Mouse (Mus musculus) erythroblast, embryonic 14.5 days (primary cell): ENCODE data around the gene Dtnb.

Source experiments
- GATA1 ChIP-seq: IDR thresholded peaks from 2 replicates; pipeline ENCODE4 v1.6.1; 2012; ENCODE audit warnings: low read length, inconsistent platforms, mixed read lengths
- TAL1 ChIP-seq: IDR thresholded peaks from 3 replicates; pipeline ENCODE4 v1.6.1; 2012; ENCODE audit warnings: low read length, inconsistent platforms, mixed read lengths

GRCm38 (mm10) chr12:3660985-3661635, 88.9 kb downstream of the Dtnb start:
- TF ChIP-seq GATA1 = no peak
- TF ChIP-seq TAL1 = no peak
